Mouse (Mus musculus) inflammation-experienced regulatory T-cells (primary cell): Measurements from ENCODE around the gene Alas2. TPM values are rescaled to one million over a fixed set of nuclear protein-coding genes. Genes with fewer than 3 reads are reported as not detected.

Experiments
- polyA plus RNA-seq, 2 experiments: library from polyadenylated mRNA; unstranded; fragments of 100-300 nt; shearing (Covaris generic); gene quantifications; one replicate each; pipeline ENCODE4 v1.2.1; 2017

The Alas2 gene
- 1 to 10 TPM; 1.4 to 1.9 TPM for polyA plus RNA-seq

DNA sequence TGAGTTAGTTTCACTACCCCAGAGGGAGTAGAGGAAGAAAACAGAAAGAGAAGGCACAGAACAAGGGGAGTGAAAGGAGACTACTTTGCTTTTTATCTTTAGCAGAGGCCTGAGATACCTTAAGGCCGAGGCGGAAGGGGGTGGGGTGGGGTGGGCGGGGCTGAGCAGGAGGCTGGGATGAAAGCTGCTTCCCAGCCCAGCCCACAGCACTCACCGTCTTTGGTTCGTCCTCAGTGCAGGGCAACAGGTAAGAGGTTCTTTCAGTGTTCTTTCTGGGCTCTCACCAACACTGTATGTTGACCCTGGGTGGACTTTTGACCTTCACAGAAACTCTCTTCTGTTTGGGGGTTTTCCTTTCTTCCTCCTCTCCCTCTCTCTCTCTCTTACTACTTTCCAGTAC is at the start of gene Alas2:
Gene Alas2 (plus strand): TSS at position 137 of the 400 bp plus-strand sequence.

DNA sequence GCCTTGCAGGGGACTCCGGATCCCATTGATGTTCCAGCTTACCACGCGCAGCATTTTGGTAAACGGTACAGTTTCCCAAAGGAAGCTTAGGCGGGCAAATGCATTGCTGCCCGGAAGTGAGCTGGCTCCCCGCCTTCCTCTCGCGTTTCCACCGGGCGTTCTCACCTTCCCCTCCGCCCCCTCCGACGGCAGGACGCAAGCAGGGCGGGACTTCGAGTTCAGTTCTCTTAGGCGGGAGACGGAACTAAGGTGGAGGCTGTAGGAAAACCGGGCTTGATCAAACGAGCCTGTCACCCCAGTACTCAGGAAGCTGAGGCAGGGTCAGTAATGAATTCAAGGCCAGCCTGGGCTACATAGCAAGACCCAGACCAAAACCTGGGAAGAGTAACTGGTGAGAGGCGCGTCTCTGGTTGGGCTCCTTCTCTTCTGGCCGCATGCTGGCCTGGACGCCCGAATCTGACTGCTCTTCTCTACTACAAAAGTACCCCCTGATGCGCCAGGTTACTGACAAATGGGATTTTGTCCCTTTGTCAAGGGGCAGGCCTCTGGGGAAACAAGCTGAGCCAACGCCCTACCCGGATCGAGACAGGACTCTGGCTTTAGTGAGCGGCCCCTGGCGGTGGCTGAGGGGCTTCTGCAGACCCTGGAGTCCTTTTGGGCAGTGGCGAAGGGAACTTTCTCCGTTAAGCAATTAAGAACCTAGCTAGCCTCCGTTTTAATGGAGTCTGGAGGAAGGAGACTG is 41.0 kb downstream of the Alas2 start, which contains the start of gene Pfkfb1:
Gene Pfkfb1 (plus strand): TSS at position 207 of the 742 bp plus-strand sequence.

DNA sequence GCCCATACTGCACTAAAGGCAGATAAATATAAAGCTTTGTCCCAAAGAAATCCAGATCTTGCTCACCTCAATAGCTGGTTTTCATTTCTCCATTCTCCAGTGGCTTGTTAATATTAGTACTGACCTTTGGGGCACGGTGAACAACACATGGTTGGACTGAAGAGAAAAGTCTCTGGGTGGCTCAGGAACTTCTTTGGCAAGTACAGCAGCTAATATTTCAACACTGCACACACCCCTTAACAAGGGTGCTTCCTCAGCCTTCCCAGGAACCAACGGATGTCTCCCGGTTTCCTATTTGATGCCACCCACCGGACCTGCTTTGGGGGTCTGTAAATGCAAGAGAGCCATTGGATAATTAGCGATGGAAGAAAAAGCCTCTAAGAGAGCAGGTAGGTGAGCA is 42.5 kb downstream of the Alas2 start, which contains the start of gene Apex2:
Gene Apex2 (minus strand): TSS at position 173 of the 400 bp plus-strand sequence.

Other genes with a start within 250 kb of the Alas2 start
- 10 to 100 TPM; 11.4 to 14.2 TPM for gene Tmem29, start 88.2 kb upstream of the Alas2 start, polyA plus RNA-seq
- gene Pfkfb1, start 40.9 kb downstream of the Alas2 start, polyA plus RNA-seq = 1 to 10 TPM; 3.9 to 5.2 TPM
- gene Apex2, start 42.5 kb downstream of the Alas2 start, polyA plus RNA-seq = 10 to 100 TPM; 18.0 to 23.5 TPM
- gene Tro, start 110.2 kb downstream of the Alas2 start, polyA plus RNA-seq = not detected